Mouse (Mus musculus): ENCODE measurements at regions not wholly inside any gene's neighbourhood (a gene's known extent, or its start where the extent isn't known, plus 50 kb on each side); places are given as distances from the start of the nearest gene placed in this dataset.
"Not testable (repeated sequence)": the region's sequence is repeated elsewhere in the genome, so short reads cannot be mapped to it uniquely, and the experiment has no call there.

- peak; percentile 8 for DNase-seq (ENCODE audit: inconsistent ontology term)
Measured at GRCm38 (mm10) chr6:140229295-140229694, 188.0 kb upstream of the Plcz1 start.

- no peak for DNase-seq (ENCODE audit: inconsistent ontology term)
Measured at GRCm38 (mm10) chr6:140228741-140229140, 187.5 kb upstream of the Plcz1 start.

GRCm38 (mm10) chr6:140222534-140223324 is 181.5 kb upstream of the Plcz1 start:
- no peak for DNase-seq (ENCODE audit: inconsistent ontology term)

GRCm38 (mm10) chr6:140221653-140222272 is 180.5 kb upstream of the Plcz1 start:
- no peak for DNase-seq (ENCODE audit: inconsistent ontology term)

GRCm38 (mm10) chr6:140218789-140219188 is 177.5 kb upstream of the Plcz1 start:
- no peak for DNase-seq (ENCODE audit: inconsistent ontology term)

GRCm38 (mm10) chr6:140212403-140212802 is 171.1 kb upstream of the Plcz1 start:
- no peak for DNase-seq (ENCODE audit: inconsistent ontology term)

GRCm38 (mm10) chr6:140210141-140210540 is 168.9 kb upstream of the Plcz1 start:
- DNase-seq (ENCODE audit: inconsistent ontology term) = no peak

GRCm38 (mm10) chr6:140209083-140209482 is 167.8 kb upstream of the Plcz1 start:
- DNase-seq (ENCODE audit: inconsistent ontology term) = no peak

- no peak for DNase-seq (ENCODE audit: inconsistent ontology term)
Measured at GRCm38 (mm10) chr6:140208375-140208774, 167.1 kb upstream of the Plcz1 start.

GRCm38 (mm10) chr6:140206676-140207075 is 165.4 kb upstream of the Plcz1 start:
- DNase-seq (ENCODE audit: inconsistent ontology term) = not testable (repeated sequence)

GRCm38 (mm10) chr6:140201356-140201755 is 160.1 kb upstream of the Plcz1 start:
- no peak for DNase-seq (ENCODE audit: inconsistent ontology term)

GRCm38 (mm10) chr6:140200322-140200721 is 159.1 kb upstream of the Plcz1 start:
- no peak for DNase-seq (ENCODE audit: inconsistent ontology term)

GRCm38 (mm10) chr6:140198036-140198435 is 156.8 kb upstream of the Plcz1 start:
- DNase-seq (ENCODE audit: inconsistent ontology term) = no peak

- no peak for DNase-seq (ENCODE audit: inconsistent ontology term)
Measured at GRCm38 (mm10) chr6:140197113-140197675, 155.9 kb upstream of the Plcz1 start.

GRCm38 (mm10) chr6:140194276-140194675 is 153.0 kb upstream of the Plcz1 start:
- no peak for DNase-seq (ENCODE audit: inconsistent ontology term)

- peak; percentile 8 for DNase-seq (ENCODE audit: inconsistent ontology term)
Measured at GRCm38 (mm10) chr6:140193084-140193939, 152.1 kb upstream of the Plcz1 start.

- no peak for DNase-seq (ENCODE audit: inconsistent ontology term)
Measured at GRCm38 (mm10) chr6:140192526-140192925, 151.3 kb upstream of the Plcz1 start.

- DNase-seq (ENCODE audit: inconsistent ontology term) = no peak
Measured at GRCm38 (mm10) chr6:140191341-140191740, 150.1 kb upstream of the Plcz1 start.

GRCm38 (mm10) chr6:140189601-140190000 is 148.3 kb upstream of the Plcz1 start:
- DNase-seq (ENCODE audit: inconsistent ontology term) = no peak

- DNase-seq (ENCODE audit: inconsistent ontology term) = no peak
Measured at GRCm38 (mm10) chr6:140187733-140188132, 146.5 kb upstream of the Plcz1 start.

- no peak for DNase-seq (ENCODE audit: inconsistent ontology term)
Measured at GRCm38 (mm10) chr6:140187106-140187505, 145.8 kb upstream of the Plcz1 start.

GRCm38 (mm10) chr6:140179999-140180398 is 138.7 kb upstream of the Plcz1 start:
- DNase-seq (ENCODE audit: inconsistent ontology term) = no peak

Measured in Muller cell, postnatal 12 days (primary cell).